Mouse (Mus musculus): ENCODE measurements at regions not wholly inside any gene's neighbourhood (a gene's known extent, or its start where the extent isn't known, plus 50 kb on each side); places are given as distances from the start of the nearest gene placed in this dataset.
A peak's percentile ranks its signal among the peaks of the same experiment; 100 is the strongest.

GRCm38 (mm10) chr16:39102151-39102550 is 209.7 kb downstream of the Igsf11 start:
- no peak for TF ChIP-seq CTCF (conservative IDR thresholded peaks at IDR 0.05)
- DNase-seq (ENCODE audit: low spot score in 2 of 2), result no peak
- H3K27ac ChIP-seq, result 0 out of 2 replicates have a peak overlapping the region, but pooled peaks have one; percentile 32
- no peak overlapping the region for H3K4me3 ChIP-seq

GRCm38 (mm10) chr16:39103360-39104095 is 211.1 kb downstream of the Igsf11 start:
- Histone ChIP-seq H3K27ac (no peak overlapping the region), H3K4me3 (no peak overlapping the region)
- no peak for DNase-seq (ENCODE audit: low spot score in 2 of 2)
- no peak for TF ChIP-seq CTCF (conservative IDR thresholded peaks at IDR 0.05)

GRCm38 (mm10) chr16:39109383-39110033 is 217.0 kb downstream of the Igsf11 start:
- TF ChIP-seq CTCF (conservative IDR thresholded peaks at IDR 0.05), result peak; percentile 90
- Histone ChIP-seq H3K4me3 (peak overlapping the region; percentile 66), H3K27ac (peak overlapping the region; percentile 89)
- DNase-seq (ENCODE audit: low spot score in 2 of 2), result peak; percentile 52 to 62

GRCm38 (mm10) chr16:39110089-39110488 is 217.6 kb downstream of the Igsf11 start:
- peak overlapping the region; percentile 66; the same call in 1 of the 2 replicates for H3K4me3 ChIP-seq
- H3K27ac ChIP-seq, result peak overlapping the region; percentile 89
- no peak for TF ChIP-seq CTCF (conservative IDR thresholded peaks at IDR 0.05)
- no peak for DNase-seq (ENCODE audit: low spot score in 2 of 2)

- Histone ChIP-seq H3K4me3 (no peak overlapping the region), H3K27ac (no peak overlapping the region)
- DNase-seq (ENCODE audit: low spot score in 2 of 2), result no peak
- no peak for TF ChIP-seq CTCF (conservative IDR thresholded peaks at IDR 0.05)
Measured at GRCm38 (mm10) chr16:39118059-39118458, 225.6 kb downstream of the Igsf11 start.

- TF ChIP-seq CTCF (conservative IDR thresholded peaks at IDR 0.05), result no peak
- H3K27ac ChIP-seq, result no peak overlapping the region
- DNase-seq (ENCODE audit: low spot score in 2 of 2), result no peak
- H3K4me3 ChIP-seq, result no peak overlapping the region
Measured at GRCm38 (mm10) chr16:39119811-39120210, 227.3 kb downstream of the Igsf11 start.

- H3K27ac ChIP-seq, result no peak overlapping the region
- no peak overlapping the region for H3K4me3 ChIP-seq
- no peak for DNase-seq (ENCODE audit: low spot score in 2 of 2)
- no peak for TF ChIP-seq CTCF (conservative IDR thresholded peaks at IDR 0.05)
Measured at GRCm38 (mm10) chr16:39123445-39123952, 231.0 kb downstream of the Igsf11 start.

GRCm38 (mm10) chr16:39132459-39132858 is 240.0 kb downstream of the Igsf11 start:
- DNase-seq (ENCODE audit: low spot score in 2 of 2), result no peak
- TF ChIP-seq CTCF (conservative IDR thresholded peaks at IDR 0.05), result no peak
- no peak overlapping the region for H3K4me3 ChIP-seq

GRCm38 (mm10) chr16:39135777-39136176 is 243.3 kb downstream of the Igsf11 start:
- no peak for DNase-seq (ENCODE audit: low spot score in 2 of 2)
- Histone ChIP-seq H3K4me3 (no peak overlapping the region), H3K27ac (no peak overlapping the region)
- no peak for TF ChIP-seq CTCF (conservative IDR thresholded peaks at IDR 0.05)

More at GRCm38 (mm10) chr16:39132459-39132858, 240.0 kb downstream of the Igsf11 start:
- H3K27ac ChIP-seq, result no peak overlapping the region

- DNase-seq (ENCODE audit: low spot score in 2 of 2), result no peak
- Histone ChIP-seq H3K4me3 (no peak overlapping the region), H3K27ac (peak overlapping the region; percentile 52; the same call in 1 of the 2 replicates)
- TF ChIP-seq CTCF (conservative IDR thresholded peaks at IDR 0.05), result no peak
Measured at GRCm38 (mm10) chr16:39147151-39147550, 254.7 kb downstream of the Igsf11 start.

GRCm38 (mm10) chr16:39151325-39152318 is 259.2 kb downstream of the Igsf11 start:
- Histone ChIP-seq H3K27ac (no peak overlapping the region), H3K4me3 (no peak overlapping the region)
- no peak for TF ChIP-seq CTCF (conservative IDR thresholded peaks at IDR 0.05)
- DNase-seq (ENCODE audit: low spot score in 2 of 2), result peak; percentile 9 to 14

- no peak for TF ChIP-seq CTCF (conservative IDR thresholded peaks at IDR 0.05)
- H3K4me3 ChIP-seq, result no peak overlapping the region
- no peak overlapping the region for H3K27ac ChIP-seq
- DNase-seq (ENCODE audit: low spot score in 2 of 2), result no peak
Measured at GRCm38 (mm10) chr16:39158893-39159292, 266.4 kb downstream of the Igsf11 start.
